Mouse (Mus musculus) megakaryocyte, adult 5-6 weeks (primary cell): ENCODE measurements around the gene Usp27x. TPM values are rescaled to one million over a fixed set of nuclear protein-coding genes. Genes with fewer than 3 reads are reported as not detected.

Experiments
- ATAC-seq: 2 replicates; pipeline ENCODE4 v1.8.0; 2016; ENCODE audit warnings: mild to moderate bottlenecking, inconsistent platforms; ENCODE audit not compliant: poor library complexity, severe bottlenecking
- total RNA-seq, 2 experiments: library from RNA; stranded (forward) in 1 of 2; stranded (reverse) in 1 of 2; fragments of 153-499, 151-499 nt in 1 of 2; fragments of 221-1000, 200-1000 nt in 1 of 2; gene quantifications; 2 replicates each; pipeline versions ENCODE4 v1.2.3 to v1.2.4; 2015 to 2017

The Usp27x gene
- total RNA-seq (2015), result 0.09 and 0.48 TPM in 2 replicates
- 0.11 and 0.53 TPM in 2 replicates for total RNA-seq (2017)

DNA sequence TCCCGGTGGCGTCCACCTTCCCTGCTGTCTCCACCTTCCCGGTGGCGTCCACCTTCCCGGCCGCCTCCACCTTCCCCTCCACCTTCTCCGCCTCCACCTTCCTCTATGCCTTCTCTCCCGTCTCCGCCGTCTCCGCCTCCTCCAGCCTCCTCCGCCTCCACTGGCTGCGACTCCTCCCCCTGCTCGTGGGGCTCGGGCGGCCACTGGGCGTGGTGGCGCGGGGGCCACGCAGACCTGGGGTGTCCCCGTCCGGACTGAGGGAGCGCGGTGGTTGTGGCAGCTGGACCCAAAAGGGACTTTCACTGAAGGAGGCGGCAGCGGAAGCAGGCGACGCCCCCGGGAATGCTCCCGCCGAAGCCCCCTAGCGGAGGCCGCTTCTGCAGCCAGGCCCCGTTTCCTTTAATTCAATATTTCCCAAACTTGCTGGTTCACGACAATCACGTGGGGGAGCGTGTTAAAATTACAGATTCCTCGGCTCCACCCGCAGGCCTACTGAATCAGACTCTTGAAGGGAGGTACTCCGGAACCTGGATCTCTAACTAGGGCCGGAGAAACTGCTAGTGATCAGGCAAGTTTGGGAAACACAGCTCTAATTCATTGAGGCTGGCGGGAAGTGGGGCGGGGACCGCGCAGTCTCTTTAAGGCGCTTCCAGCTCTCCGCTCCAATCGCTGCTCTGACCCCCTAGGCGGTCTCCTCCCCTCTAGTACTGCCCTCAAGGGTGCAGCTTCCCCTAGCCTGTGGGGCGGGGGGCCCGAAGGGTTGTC lies at the start of gene Usp27x:
Gene Usp27x, minus strand, starts transcription at position 115 of the 765 bp plus-strand sequence.
- peak; percentile 99 for ATAC-seq

- ATAC-seq, result peak; percentile 97
These were observed 47.1 kb upstream of the Usp27x start for GRCm38 (mm10) chrX:7422691-7423111.

DNA sequence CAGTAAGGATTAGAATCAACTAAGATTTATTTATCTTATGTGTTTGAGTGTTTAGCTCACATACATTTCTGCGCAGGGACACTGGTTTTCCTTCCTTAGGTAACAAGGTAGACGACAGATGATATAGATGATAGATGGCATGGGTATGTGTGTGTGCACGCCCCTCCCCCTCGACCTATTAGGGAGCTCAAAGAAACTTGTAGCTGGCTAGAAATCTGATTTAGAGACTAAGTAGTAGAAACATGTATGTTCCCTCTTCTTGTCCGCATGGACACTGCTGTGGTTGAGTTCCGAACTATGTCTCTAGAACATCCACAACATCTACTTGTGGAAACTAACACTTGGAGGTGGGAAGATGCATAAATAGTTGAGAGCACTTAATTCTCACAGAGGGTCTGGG lies 46.5 kb upstream of the Usp27x start:
- no peak for ATAC-seq

DNA sequence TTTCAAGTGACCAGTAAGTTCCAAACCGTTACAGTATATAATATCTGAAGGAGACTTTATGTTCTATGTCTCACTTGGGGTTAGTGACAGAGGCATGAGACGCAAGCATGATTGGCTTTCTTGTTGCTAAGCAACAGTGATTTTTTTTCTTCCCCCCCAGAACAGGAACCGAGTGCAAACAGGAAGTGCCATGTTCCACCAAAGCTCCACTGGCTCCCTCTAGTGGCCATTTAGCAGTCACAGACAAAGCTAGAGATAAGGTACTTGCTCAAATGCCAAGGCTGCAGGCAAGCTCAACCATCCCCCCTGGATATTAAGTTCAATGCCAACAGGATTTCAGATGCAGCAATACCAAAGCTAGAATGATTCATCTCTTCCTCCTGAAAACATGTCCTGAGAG lies 45.4 kb upstream of the Usp27x start:
- peak; percentile 90 for ATAC-seq

DNA sequence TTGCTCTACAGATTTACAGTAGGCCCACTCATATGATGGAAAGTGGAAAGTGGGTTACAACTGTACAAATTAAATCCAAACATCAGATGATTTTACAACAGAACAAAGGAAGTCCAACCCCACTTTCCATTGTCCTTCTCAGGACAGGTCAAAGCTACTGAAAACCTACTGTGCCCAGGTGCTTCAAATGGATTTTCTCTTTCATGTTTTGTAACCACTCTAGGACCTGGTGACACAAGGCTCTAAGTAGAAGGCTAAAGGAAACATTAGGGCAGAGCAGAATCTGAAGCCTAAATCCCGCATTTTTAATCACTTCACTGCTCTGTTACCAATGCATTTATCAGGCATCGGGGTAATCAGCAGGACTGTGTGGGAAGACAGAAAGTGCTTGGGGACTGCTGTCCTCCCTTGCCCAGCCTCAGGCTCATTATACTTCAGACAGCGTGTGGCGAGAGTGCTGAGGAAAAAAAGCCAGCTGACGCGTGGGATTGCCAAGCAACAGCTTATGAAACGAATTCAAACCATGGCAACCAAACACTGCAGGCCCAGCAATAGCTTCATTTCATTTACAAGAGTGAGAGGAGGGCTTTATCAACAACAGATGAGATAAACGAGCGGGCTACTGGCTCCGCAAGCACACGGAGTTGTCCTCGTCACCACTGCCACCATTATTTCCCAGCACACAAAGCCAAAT lies 40.7 kb upstream of the Usp27x start:
- no peak for ATAC-seq

DNA sequence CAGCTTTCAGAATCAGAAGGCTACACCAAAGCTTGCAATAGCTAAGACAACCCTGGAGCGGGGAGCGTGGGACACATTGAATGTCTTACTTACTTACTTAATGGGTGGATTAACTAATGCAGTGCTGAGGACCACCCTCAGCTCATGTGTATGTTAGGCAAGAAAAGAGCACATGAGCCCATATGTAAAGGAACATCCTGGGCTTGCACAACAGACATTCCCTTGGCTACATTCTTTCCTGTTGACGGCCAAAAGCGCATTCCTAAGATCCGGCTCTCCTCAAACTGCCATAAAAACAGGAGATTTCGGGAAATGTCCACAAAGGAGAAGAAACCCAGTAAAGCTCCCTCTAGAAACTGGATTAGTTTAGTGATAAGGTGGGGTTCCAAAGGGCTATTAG lies 39.7 kb upstream of the Usp27x start:
- no peak for ATAC-seq

DNA sequence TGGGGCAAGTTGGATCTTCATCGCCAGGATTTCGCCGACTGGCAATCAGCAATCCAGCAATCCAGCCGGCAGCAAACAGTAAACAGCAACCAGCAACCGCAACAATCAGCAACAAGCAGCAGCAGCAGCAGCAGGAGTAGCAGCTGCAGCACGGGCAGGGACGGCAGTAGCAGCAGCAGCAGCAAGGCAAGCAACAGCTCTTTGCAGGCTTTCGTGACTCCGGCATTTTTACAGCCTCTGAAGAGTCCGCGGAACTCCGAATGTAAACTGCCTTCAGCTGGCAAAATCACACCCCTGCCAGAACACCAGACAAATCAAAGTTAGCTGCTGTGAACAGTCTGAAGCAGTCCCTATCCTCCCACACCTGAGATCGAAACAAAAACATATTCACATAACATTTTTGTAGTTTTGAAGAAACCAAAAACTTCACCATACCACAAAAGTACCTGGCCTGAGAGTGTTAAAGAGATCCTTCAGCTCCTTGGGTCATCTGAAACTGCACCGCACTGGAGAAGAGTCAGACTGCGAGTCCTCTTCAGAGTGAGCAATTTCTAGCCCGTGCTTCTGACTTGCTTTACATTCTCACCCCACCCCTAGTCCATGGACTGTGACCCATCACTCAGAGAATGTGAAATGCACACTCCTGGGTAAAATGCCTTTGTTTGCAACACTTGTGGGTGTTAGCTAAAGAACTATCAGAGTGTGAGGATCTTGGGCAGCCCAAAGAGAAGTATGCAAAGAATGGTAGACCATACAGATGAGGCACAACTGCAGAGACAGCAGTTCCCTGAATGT lies 36.8 kb upstream of the Usp27x start:
- ATAC-seq, result no peak

- ATAC-seq, result no peak
These were observed 956 bp upstream of the Usp27x start for GRCm38 (mm10) chrX:7376586-7376985.

- no peak for ATAC-seq
These were observed 311 bp downstream of the Usp27x start for GRCm38 (mm10) chrX:7375322-7375715.

DNA sequence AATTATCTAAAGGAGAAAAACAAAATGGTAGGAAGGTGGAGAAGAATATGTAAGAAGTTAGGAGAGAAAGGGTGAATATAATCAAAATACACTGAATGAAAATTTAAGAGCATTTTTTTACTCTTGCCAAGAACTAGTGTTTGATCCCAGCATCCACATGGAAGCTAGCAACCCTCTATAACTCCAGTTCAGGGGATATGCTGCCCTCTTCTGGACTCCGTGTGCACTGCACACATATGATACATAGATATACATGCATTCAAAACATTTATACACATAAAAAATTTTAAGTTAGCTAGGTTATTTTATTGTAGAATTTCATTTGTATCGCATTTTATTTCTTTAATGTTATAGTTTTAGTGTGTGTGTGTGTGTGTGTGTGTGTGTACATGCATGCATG lies 50.2 kb downstream of the Usp27x start:
- no peak for ATAC-seq

DNA sequence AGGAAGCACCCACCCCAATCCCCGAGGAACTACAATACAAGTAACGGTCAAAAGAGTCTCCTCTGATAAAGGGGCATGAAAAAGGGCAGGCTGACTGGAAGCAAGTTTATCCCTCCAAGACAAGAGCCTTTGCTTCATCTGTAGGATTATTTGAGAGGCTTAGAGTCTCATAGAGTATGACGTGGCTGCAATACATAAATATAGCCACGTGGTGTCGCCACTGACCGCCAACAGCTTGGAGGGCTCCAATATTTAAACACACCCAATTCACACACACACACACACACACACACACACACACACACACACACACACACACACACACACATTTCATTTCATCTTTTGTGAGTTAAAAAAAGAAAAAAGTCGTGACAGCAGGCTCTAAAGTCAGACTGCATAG lies 53.3 kb downstream of the Usp27x start:
- peak; percentile 62 for ATAC-seq

Other genes starting within 250 kb of the Usp27x start
- gene Clcn5, start 56.5 kb downstream of the Usp27x start, total RNA-seq (2015), result 13.6 and 13.8 TPM in 2 replicates
- gene Clcn5, start 56.5 kb downstream of the Usp27x start, total RNA-seq (2017), result 12.1 and 13.6 TPM in 2 replicates
- 0.41 TPM in 1 of 2 replicates, not detected in the other for gene Foxp3, start 197.8 kb upstream of the Usp27x start, total RNA-seq (2015)
- gene Foxp3, start 197.8 kb upstream of the Usp27x start, total RNA-seq (2017), result 0.49 and 0.66 TPM in 2 replicates
- gene Ppp1r3f, start 198.5 kb upstream of the Usp27x start, total RNA-seq (2015), result 0.05 and 0.09 TPM in 2 replicates
- gene Ppp1r3f, start 198.5 kb upstream of the Usp27x start, total RNA-seq (2017), result 0.53 and 0.55 TPM in 2 replicates
- 9.5 and 12.3 TPM in 2 replicates for gene Ccdc22, start 229.7 kb upstream of the Usp27x start, total RNA-seq (2015)
- 20.2 and 26.4 TPM in 2 replicates for gene Ccdc22, start 229.7 kb upstream of the Usp27x start, total RNA-seq (2017)
- 0.40 and 0.59 TPM in 2 replicates for gene Cacna1f, start 231.3 kb upstream of the Usp27x start, total RNA-seq (2015)
- 0.07 and 0.37 TPM in 2 replicates for gene Cacna1f, start 231.3 kb upstream of the Usp27x start, total RNA-seq (2017)